Mouse (Mus musculus) macrophage (primary cell): ENCODE results near the gene Zmiz1. TPM values are rescaled to one million over a fixed set of nuclear protein-coding genes. Genes with fewer than 3 reads are reported as not detected.

Source experiments
- H3K27ac ChIP-seq: fragments of 350-480 bp; formaldehyde crosslinking; 2 replicates; pipeline ENCODE4 v1.9.0; 2021
- H3K36me3 ChIP-seq: fragments of 350-480 bp; formaldehyde crosslinking; 2 replicates; pipeline ENCODE4 v1.9.0; 2021; ENCODE audit errors: inconsistent target
- H3K4me3 ChIP-seq: fragments of 350-480 bp; formaldehyde crosslinking; 2 replicates; pipeline ENCODE4 v1.9.0; 2021; ENCODE audit errors: inconsistent target
- H3K79me2 ChIP-seq: fragments of 350-480 bp; formaldehyde crosslinking; 2 replicates; pipeline ENCODE4 v1.9.0; 2021; ENCODE audit errors: inconsistent target
- WGBS: methylation state at CpG from one replicate; pipeline ENCODE4 v1.1.7; 2026; ENCODE audit warnings: inconsistent platforms; ENCODE audit not compliant: missing documents; 5-methylcytosine and 5-hydroxymethylcytosine counted together
- polyA plus RNA-seq: library from polyadenylated mRNA; stranded (reverse); fragments of 250-400 nt; gene quantifications from 3 replicates; pipeline ENCODE4 v1.2.4, GENCODE M21; 2018; ENCODE audit warnings: inconsistent platforms

Gene Zmiz1
- polyA plus RNA-seq, 1 experiment from 2014 or later = 135 TPM

DNA sequence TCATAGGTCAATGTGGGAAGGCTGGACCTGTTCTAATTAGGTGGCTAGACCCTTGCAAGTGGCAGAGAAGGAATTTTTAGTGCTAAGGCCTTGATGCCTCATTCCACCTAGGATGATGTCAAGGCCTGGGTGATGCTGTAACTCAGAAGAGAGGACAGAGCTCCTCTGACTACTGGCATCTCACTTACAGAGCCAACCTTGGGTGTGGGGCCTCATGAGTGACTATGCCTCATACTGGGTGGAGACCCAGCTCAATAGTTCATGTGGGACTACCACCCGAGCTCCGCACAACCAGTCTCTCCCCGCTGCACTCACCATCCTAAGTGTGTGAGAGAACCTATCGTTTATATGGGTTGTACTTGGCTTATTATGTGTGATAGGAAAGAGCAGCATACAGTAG is 84.9 kb downstream of the Zmiz1 start:
- Histone ChIP-seq H3K4me3 (no peak overlapping the region), H3K36me3 (peaks cover 50% of the 10 kb centered on the region), H3K79me2 (peaks cover 91% of the 10 kb centered on the region), H3K27ac (no peak overlapping the region)
- WGBS = 97% methylated on average over 4 of the region's 4 CpGs

DNA sequence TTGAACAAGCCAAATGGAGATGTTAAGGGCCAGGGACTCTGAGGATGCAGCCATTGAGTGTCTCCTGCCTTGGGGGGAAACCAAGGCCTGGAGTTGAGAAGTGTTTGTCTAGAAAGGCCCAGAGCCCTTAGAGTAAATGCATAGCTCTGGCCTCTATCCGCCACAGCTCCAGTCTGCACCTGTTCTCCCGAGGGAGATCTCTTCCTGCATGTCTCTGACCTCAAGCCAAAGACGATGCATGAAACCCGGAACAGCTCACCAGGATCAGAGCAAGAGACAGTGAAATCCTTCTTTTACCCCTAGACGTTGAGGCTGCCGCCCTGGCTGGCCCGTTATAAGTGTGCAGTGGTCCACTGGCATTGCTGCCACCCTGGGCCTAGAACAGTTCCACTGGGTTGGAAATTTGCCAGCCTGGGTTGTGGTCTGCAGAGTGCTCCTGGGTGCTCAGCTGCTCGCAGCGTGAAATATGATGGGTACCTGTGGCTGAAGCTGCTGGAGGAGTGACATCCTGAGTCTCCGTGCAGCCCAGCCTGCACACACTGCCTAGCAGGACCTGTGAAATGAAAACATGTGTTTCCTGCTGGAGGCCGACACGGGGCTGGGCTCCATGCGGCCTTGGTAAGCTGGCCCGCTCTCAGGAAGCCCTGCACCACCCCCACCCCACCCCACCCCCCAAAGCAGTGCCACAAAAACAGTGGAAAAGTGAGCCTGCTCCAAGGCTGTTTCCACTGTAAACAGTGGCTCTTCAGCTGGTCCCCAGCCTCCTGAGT is 88.1 kb downstream of the Zmiz1 start:
- Histone ChIP-seq H3K79me2 (peaks cover 91% of the 10 kb centered on the region), H3K36me3 (peaks cover 42% of the 10 kb centered on the region), H3K4me3 (no peak overlapping the region), H3K27ac (peak overlapping the region; percentile 42)
- WGBS = 31% methylated on average over 14 of the region's 14 CpGs

DNA sequence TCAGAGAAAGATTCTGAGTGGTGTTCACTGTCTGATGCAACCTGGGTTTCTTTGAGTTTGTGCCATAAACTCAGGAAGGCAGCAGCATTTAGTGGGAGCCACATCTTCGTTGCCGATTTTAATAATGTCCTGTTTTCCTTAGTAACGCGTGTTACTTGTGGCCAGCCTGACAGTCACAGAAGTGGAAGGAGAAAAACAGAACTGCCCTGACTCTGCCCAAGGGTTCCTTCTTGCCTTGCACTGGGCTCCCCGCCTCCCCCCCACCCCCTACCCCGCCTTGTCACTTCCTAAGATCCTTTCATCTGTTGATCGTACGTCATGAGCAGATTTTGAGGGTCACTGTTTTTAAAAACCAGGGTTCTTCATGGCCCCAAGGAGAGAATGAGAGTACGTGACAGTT is 88.9 kb downstream of the Zmiz1 start:
- peak overlapping the region; percentile 42 for H3K27ac ChIP-seq
- peaks cover 91% of the 10 kb centered on the region for H3K79me2 ChIP-seq
- WGBS = 23% methylated on average over 9 of the region's 9 CpGs

DNA sequence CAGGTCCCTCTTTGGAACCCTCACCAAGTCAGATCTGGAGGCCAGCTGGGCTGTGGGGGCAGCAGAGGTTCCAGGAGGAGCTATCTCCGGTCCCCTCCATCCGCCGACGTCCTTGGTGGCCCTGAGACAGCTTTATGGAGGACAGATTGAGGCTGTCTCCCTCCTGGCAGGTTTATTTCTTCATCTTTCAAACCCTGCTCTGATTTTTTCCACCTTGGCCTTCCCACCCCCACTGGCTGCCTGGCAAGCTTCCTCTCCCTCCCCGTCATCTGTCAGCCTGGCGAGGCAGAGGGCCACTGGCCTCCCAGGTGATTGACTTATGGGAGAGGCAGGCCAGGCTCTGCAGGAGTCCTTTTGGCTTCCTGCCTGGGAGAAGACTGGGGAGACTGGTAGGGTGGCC is 89.7 kb downstream of the Zmiz1 start:
- 0 out of 2 replicates have a peak overlapping the region, but pooled peaks have one; percentile 42 for H3K27ac ChIP-seq
- peaks cover 53% of the 10 kb centered on the region for H3K36me3 ChIP-seq
- WGBS = 72% methylated on average over 6 of the region's 6 CpGs
- no peak overlapping the region for H3K4me3 ChIP-seq
- peaks cover 91% of the 10 kb centered on the region for H3K79me2 ChIP-seq

More for the DNA sequence above, 88.9 kb downstream of the Zmiz1 start:
- Histone ChIP-seq H3K36me3 (peaks cover 45% of the 10 kb centered on the region), H3K4me3 (no peak overlapping the region)

DNA sequence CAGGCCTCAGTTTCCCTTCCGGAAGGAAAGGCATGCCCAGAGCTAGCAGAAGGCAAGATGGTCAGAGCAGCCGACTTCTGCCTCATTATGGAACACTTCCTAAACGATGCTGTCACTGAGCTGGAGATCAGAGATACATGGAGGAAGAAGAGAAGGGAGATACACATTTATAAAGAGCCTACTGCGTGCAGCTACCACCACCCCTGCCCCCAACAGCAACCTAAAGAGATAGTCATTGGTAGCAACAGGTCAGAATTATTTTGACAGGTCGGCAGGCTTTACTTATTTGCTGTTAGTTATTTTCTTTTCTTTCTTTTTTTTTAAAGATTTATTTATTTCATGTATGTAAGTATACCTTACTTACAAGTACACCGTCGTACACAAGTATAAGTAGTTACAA is 90.1 kb downstream of the Zmiz1 start:
- peaks cover 57% of the 10 kb centered on the region for H3K36me3 ChIP-seq
- 80% methylated on average over 6 of the region's 7 CpGs for WGBS
- H3K4me3 ChIP-seq = no peak overlapping the region
- H3K79me2 ChIP-seq = peaks cover 91% of the 10 kb centered on the region
- no peak overlapping the region for H3K27ac ChIP-seq

DNA sequence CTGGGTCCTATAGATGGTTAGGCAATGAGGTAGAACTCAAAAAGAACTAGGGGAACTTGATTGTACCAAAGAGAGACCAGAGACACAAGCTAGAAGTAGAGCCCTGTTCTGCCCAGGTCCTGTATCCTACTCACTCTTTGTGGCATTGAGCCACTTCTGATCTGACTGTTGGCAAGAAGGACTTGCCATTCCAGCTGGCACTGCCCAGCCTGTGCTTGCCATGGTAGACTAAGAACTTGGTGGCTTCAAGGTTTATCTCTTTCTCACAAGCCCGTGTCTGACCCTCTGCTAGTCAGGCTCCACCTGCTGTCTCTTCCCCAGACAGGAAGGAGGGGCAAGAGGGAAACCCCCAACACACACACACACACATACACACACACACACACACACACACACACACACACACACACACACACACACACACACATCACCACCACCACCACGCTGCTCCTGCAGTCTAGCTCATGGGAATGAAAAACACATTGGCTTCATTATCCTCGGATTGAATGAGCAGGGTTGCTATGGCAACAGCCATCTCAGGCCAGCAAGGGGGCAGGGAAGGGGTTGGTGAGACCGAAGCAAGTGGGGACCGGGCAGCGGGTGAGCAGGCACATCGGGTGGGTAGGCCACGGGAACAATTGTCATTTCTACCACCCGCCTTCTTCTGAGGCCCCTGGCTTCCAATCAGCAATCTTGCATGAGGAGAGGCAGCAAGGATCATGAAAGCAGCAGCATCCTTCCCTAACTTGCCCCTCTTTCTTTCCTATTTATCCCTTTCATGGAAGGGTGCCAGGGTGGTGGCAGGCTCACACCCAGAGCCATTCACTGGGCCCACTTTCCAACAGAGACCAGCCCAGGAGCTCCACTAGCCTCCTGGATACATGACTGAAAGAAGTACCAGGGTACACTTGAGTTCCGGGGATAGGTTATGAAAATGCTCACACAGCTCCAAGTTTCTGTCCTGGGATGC is 91.2 kb downstream of the Zmiz1 start:
- no peak overlapping the region for H3K27ac ChIP-seq
- peaks cover 91% of the 10 kb centered on the region for H3K79me2 ChIP-seq
- no peak overlapping the region for H3K4me3 ChIP-seq
- peaks cover 58% of the 10 kb centered on the region for H3K36me3 ChIP-seq
- 89% methylated on average over 9 of the region's 10 CpGs for WGBS

DNA sequence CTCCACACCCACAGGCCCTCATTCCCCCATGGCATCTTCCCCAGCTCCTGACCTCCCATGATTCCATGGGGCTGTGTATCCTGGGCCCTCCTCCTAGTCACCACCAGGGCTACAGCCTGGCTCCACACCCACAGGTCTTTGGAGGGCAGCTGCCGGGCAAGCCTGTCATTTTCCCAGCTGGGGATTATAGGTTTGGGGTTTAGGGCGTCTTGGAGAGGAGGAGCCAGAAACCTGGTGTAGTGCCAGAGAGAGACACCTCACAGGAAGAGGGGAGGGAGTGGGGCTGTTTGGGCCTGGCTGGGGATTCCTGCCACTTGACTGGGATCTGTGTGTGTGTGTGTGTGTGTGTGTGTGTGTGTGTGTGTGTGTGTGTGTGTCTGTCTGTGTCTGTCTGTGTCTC is 92.7 kb downstream of the Zmiz1 start:
- H3K36me3 ChIP-seq = peaks cover 54% of the 10 kb centered on the region

DNA sequence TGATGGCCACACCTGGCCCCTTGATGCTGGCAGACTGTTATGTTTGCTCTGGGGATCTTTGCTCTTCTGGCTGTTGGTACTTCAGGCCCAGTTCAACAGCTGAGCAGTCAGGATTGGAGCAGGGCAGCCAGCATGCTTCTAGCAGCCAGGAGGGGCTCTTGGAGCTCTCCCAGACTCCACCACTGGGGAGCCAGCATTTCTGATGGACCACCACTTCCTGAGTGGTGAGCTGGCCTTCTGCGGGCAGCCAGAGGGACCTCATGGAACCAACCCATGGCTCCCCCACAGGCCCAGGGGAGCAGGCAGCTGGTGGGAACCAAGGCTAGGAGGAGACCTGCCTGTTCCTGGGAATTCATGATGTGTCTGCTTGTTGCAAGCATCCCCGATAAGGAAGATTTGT is 94.4 kb downstream of the Zmiz1 start:
- WGBS = 78% methylated on average over 2 of the region's 2 CpGs
- H3K27ac ChIP-seq = no peak overlapping the region
- peaks cover 70% of the 10 kb centered on the region for H3K36me3 ChIP-seq
- peaks cover 100% of the 10 kb centered on the region for H3K79me2 ChIP-seq
- H3K4me3 ChIP-seq = no peak overlapping the region

More for the DNA sequence above, 92.7 kb downstream of the Zmiz1 start:
- Histone ChIP-seq H3K27ac (no peak overlapping the region), H3K4me3 (no peak overlapping the region), H3K79me2 (peaks cover 91% of the 10 kb centered on the region)
- 49% methylated on average over 2 of the region's 2 CpGs for WGBS

DNA sequence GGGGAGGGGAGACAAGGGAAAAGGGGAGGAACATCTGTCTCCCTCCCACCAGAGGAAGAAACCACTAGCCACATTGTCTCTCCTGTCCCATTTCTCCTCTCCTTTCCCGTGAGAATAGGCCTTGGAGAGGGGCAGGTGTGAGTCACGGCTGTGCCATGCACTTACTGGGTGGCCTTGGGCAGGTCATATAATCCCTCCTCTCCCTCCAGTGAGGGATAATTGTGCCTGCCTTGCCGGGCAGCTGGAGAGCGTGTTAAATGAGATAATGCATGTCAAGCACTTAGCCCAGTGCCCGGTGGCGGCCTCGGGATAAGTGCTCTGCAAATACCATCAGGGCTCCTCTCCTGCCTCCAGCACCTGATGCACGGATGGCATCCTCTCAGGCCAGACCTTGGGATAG is 95.8 kb downstream of the Zmiz1 start:
- H3K4me3 ChIP-seq = no peak overlapping the region
- 87% methylated on average over 8 of the region's 8 CpGs for WGBS
- no peak overlapping the region for H3K27ac ChIP-seq
- peaks cover 77% of the 10 kb centered on the region for H3K36me3 ChIP-seq
- H3K79me2 ChIP-seq = peaks cover 100% of the 10 kb centered on the region

DNA sequence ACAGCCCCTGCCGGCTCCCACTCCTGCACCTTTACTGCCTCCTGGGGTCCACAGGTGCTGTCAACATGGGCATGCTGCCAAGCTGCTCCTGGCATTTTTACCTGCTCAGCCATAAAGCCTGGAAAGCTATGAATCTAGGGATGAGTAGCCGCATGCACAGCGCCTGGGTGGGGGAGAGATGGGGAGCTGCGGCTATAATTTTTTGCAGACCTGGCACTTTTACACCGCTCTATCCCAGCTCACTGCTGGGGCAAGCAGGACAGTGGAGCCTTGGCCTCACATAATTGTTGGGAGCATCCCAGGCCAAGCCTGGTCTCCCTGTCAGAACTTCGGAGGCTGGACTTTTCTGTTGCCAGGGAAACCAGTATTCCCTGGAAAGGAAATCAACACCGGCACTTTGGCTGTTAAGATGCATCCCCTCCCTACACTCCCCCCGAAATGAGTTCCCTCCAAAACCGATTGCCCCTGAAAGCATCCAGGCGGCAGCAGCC is 96.4 kb downstream of the Zmiz1 start:
- H3K4me3 ChIP-seq = no peak overlapping the region
- no peak overlapping the region for H3K27ac ChIP-seq
- H3K36me3 ChIP-seq = peaks cover 80% of the 10 kb centered on the region
- 96% methylated on average over 9 of the region's 10 CpGs for WGBS
- H3K79me2 ChIP-seq = peaks cover 100% of the 10 kb centered on the region

DNA sequence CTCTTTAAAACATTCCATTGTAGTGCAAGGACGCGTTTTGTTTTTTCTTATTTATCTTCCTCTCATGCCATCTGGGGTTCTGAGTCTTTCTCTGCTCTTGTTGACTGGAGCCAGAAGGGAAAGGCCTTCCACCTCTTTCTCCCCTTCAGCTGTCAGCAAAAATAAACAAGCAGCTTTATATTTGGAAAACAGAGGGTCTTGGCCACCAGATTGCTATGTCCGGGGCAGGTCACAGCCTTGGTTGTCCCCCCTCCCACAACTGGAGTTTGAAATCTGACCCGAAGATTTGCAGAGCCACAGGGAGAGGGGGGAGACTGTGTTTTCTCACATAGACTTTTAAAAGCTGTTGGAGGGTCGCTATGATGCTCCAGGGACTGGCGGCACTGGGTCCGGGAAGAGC is 96.9 kb downstream of the Zmiz1 start:
- WGBS = 86% methylated on average over 7 of the region's 7 CpGs
- Histone ChIP-seq H3K36me3 (peaks cover 82% of the 10 kb centered on the region), H3K4me3 (no peak overlapping the region), H3K27ac (no peak overlapping the region), H3K79me2 (peaks cover 100% of the 10 kb centered on the region)

DNA sequence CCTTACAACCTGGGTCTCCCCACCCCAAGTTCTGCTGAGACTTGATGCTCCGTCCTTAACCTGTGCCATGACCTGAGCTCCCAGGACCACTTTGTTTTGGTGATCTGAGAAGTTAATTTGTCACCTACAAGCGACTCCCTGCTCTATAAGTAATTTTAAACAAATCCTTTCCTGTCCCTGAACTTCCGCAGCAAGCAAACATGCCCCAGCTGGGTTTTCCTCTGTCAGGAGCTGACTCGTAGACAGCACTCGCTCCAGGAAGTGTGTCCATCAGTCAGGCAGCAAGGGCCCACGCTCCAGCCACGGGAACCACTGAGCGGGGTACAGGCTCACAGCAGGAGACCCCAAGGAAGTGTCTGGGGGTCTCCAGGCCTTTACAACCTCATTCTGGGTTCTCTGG is 98.0 kb downstream of the Zmiz1 start:
- H3K79me2 ChIP-seq = peaks cover 100% of the 10 kb centered on the region
- no peak overlapping the region for H3K4me3 ChIP-seq
- WGBS = 63% methylated on average over 8 of the region's 8 CpGs
- H3K36me3 ChIP-seq = peaks cover 84% of the 10 kb centered on the region
- no peak overlapping the region for H3K27ac ChIP-seq

DNA sequence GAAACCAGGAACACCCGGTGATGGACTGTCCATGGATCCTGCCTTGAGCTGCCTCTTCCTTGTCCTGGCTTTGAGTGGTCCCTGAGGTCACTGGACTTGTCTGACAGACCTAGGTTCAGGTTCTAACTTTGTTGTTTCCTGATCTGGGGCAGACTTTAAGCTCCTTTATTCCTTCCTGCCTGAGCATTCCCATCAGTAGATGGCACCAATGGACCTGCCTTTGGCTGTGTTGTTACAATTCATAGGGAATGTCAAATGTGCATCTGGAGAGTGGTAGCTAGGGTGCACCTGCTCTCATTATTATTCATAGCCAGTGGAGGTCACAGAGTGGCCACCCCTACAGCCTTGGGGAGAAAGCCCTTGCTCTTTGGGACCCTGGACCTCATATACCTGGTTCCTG is 99.5 kb downstream of the Zmiz1 start:
- no peak overlapping the region for H3K27ac ChIP-seq
- H3K79me2 ChIP-seq = peaks cover 100% of the 10 kb centered on the region
- WGBS = 90% methylated on average over 1 of the region's 1 CpGs
- H3K36me3 ChIP-seq = peaks cover 89% of the 10 kb centered on the region
- H3K4me3 ChIP-seq = no peak overlapping the region

DNA sequence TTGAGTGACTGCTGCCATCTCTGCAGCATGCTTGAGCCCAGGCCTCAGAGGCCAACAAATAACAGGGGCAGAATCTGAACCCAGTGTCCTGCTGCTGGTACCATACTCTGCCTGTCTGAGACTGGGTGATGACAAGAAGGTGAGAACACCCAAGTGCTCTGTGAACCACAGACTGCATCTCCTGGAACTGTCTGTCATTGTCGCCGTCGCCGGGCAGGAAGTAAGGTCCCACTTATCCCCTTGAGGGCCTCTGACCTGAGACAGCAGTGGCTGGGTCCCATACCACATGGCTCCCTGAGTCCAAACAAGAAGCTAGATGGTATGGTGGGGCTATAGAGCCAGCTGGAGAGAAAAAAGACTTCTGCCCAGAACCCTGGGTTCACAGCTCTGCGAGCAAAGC is 100.9 kb downstream of the Zmiz1 start:
- H3K4me3 ChIP-seq = no peak overlapping the region
- H3K36me3 ChIP-seq = peaks cover 85% of the 10 kb centered on the region
- no peak overlapping the region for H3K27ac ChIP-seq
- peaks cover 100% of the 10 kb centered on the region for H3K79me2 ChIP-seq
- 67% methylated on average over 5 of the region's 5 CpGs for WGBS

DNA sequence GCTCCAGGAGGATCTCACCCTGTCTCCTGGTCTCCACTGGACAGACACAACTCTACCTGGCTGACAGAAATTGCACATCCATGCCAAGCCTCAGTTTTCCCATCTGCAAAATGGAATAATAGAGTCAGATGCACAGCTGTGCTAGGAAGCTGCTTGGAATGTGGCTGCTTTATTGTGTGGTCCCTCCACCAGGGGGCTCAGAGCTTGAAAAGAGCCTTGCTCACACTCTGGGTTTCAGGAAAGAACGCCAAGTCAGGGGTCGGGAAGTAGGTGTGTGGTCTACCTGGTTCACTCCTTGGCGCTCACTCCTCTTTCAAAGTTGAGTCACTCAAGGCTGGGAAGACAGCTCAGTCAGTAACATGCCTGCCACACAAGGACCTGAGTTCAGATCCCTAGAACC is 101.9 kb downstream of the Zmiz1 start:
- 84% methylated on average over 2 of the region's 3 CpGs for WGBS
- Histone ChIP-seq H3K79me2 (peaks cover 100% of the 10 kb centered on the region), H3K4me3 (no peak overlapping the region), H3K36me3 (peaks cover 76% of the 10 kb centered on the region), H3K27ac (no peak overlapping the region)
